Mouse (Mus musculus) limb, embryonic 11.5 days (tissue): ENCODE measurements at regions not wholly inside any gene's neighbourhood (a gene's known extent, or its start where the extent isn't known, plus 50 kb on each side); places are given as distances from the start of the nearest gene placed in this dataset.

Experiments
- ATAC-seq: fragments of 200-750 bp; cut with Nextera tagmentation; 2 replicates; pipeline ENCODE4 v1.8.0; 2017; ENCODE audit warnings: low read depth; ENCODE audit not compliant: insufficient number of reproducible peaks, low FRiP score, low TSS enrichment
- DNase-seq: peaks from one replicate; pipeline ENCODE4 v3.0.0-alpha.2; 2015; ENCODE audit warnings: low spot score
- H3K27ac ChIP-seq: fragments of 300-500 bp; sonication (generic); replicated peaks from 2 replicates; pipeline ENCODE4 v1.5.1; 2014; ENCODE audit warnings: low read depth, mild to moderate bottlenecking, low read length
- H3K27me3 ChIP-seq: fragments of 300-500 bp; sonication (generic); 2 replicates; pipeline ENCODE4 v1.6.1; 2014; ENCODE audit warnings: mild to moderate bottlenecking, low read length, mixed read lengths; ENCODE audit not compliant: control insufficient read depth, insufficient read depth
- H3K36me3 ChIP-seq: fragments of 300-500 bp; sonication (generic); 2 replicates; pipeline ENCODE4 v1.6.1; 2014; ENCODE audit warnings: mild to moderate bottlenecking, low read length, moderate library complexity, mixed read lengths; ENCODE audit not compliant: control insufficient read depth, insufficient read depth
- H3K4me1 ChIP-seq: fragments of 300-500 bp; sonication (generic); 2 replicates; pipeline ENCODE4 v1.6.1; 2014; ENCODE audit warnings: low read length, mixed read lengths; ENCODE audit not compliant: control insufficient read depth, insufficient read depth
- H3K4me2 ChIP-seq: fragments of 300-500 bp; sonication (generic); 2 replicates; pipeline ENCODE4 v1.6.1; 2014; ENCODE audit warnings: low read depth, mild to moderate bottlenecking, moderate library complexity; ENCODE audit not compliant: severe bottlenecking
- H3K4me3 ChIP-seq: fragments of 300-500 bp; sonication (generic); 2 replicates; pipeline ENCODE4 v1.5.1; 2014; ENCODE audit warnings: low read depth, low read length
- H3K9ac ChIP-seq: fragments of 300-500 bp; sonication (generic); 2 replicates; pipeline ENCODE4 v1.6.1; 2014; ENCODE audit warnings: mild to moderate bottlenecking, low read length
- H3K9me3 ChIP-seq: fragments of 300-500 bp; sonication (generic); 2 replicates; pipeline ENCODE4 v1.6.1; 2016; ENCODE audit warnings: low read length; ENCODE audit not compliant: control insufficient read depth
- WGBS: fragments of 180-500 bp; shearing (Covaris S2); extraction: QIAGEN DNeasy Blood & Tissue Kit; methylation state at CpG from one replicate; pipeline ENCODE4 v1.1.7; 2014; 5-methylcytosine and 5-hydroxymethylcytosine counted together

DNA sequence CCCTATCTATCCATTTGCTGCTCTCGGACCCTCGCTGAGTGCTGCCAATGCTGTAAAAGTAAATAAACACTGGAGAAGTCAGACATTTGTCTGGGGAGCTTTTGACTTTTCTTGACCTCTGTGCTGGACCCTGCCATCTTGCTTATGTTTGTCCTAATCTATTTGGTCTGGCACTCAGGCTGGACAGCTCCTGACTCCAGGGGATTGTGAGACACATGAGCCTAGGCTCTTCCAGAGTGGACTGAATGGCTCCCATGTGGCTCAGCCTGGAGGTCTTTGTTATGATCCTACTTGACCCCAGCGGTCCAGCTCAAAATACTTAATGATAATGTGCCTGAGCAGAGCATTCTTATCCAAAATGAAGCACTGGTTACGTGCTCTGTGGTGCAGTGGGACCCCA is 426.8 kb downstream of the Tns3 start:
- 51% methylated on average over 4 of the region's 4 CpGs for WGBS
- H3K27ac ChIP-seq = no peak overlapping the region
- no peak overlapping the region for H3K9ac ChIP-seq
- H3K4me3 ChIP-seq = no peak overlapping the region
- H3K36me3 ChIP-seq = no peaks in the 10 kb centered on the region
- H3K27me3 ChIP-seq = no peaks in the 10 kb centered on the region
- no peaks in the 10 kb centered on the region for H3K4me1 ChIP-seq
- ATAC-seq = no peak
- no peak overlapping the region for H3K4me2 ChIP-seq
- DNase-seq = no peak
- H3K9me3 ChIP-seq = no peaks in the 10 kb centered on the region

DNA sequence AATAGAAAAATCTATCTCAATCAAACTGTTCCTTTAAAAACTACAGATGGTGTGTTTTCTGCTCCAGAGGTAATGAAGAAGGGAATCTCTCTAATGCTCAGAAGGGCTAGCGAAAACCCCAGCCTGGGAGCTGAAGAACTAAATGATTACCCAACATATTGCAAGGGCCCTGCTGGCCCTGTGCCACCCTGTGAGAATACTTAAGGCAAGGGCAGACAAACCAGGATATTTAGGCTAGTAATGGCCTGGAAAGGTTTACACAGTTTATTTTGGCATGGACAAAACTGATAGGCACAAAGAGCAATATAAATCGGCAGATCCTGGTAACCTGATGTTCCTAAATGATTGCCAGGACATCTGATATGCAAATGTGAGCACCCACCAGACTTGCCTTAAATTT is 428.3 kb downstream of the Tns3 start:
- ATAC-seq (no peak), DNase-seq (no peak)
- H3K9me3 ChIP-seq = no peaks in the 10 kb centered on the region
- H3K9ac ChIP-seq = no peak overlapping the region
- H3K27ac ChIP-seq = no peak overlapping the region
- H3K4me1 ChIP-seq = no peaks in the 10 kb centered on the region
- WGBS = 87% methylated on average over 2 of the region's 2 CpGs
- no peak overlapping the region for H3K4me3 ChIP-seq
- no peaks in the 10 kb centered on the region for H3K36me3 ChIP-seq
- H3K27me3 ChIP-seq = no peaks in the 10 kb centered on the region
- H3K4me2 ChIP-seq = no peak overlapping the region

DNA sequence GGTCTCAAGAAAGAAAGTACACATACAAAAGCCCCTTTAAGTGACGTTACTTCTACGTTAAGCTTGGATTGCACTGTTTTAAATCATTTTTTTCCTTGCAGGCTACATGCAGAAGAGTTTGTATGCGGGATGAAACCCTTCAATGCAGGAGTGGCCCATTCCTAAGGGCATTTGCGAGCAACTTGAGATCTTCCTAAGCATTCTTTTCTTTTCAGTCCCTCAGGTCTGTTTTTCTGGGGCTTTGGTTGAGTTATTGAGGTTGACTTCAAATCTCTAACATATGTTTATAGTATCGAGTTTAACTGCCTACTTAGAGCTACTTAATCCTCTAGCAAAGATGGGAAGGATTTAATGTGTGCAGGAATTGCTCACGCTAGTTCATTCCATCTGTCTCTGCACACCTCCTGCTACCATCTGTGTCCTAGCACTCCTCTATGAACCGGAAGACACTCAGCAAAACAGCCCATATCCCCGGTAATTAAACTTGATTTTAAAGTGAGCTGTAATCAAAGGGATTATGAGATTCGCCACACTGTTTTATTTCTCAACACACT is 431.6 kb downstream of the Tns3 start:
- DNase-seq (no peak), ATAC-seq (no peak)
- WGBS = 47% methylated on average over 9 of the region's 9 CpGs

DNA sequence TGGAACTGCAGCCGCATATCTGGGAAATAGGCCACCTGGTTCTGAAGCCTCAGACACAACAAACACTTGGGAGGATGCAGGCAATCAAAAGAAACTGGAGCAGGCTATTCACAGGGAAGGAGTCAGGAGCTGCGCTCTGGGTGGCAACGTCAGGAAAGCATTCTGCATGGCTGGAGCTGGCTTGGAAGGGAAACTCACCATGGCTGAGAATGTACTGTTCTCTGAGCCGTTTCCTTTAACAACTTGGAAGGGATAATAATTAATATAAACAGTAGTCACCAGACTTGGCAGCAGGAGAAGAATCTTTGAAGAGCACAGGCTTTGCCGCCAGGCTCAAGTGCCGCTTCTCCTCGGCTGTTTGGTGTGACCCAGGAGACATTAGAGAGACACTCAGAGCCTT is 434.5 kb downstream of the Tns3 start:
- ATAC-seq = no peak
- Histone ChIP-seq H3K4me1 (no peaks in the 10 kb centered on the region), H3K9ac (no peak overlapping the region), H3K9me3 (no peaks in the 10 kb centered on the region; the same call in 1 of the 2 replicates), H3K27me3 (no peaks in the 10 kb centered on the region), H3K27ac (no peak overlapping the region), H3K4me2 (no peak overlapping the region), H3K4me3 (no peak overlapping the region), H3K36me3 (no peaks in the 10 kb centered on the region)
- DNase-seq = no peak
- 67% methylated on average over 7 of the region's 7 CpGs for WGBS

More for the DNA sequence above, 431.6 kb downstream of the Tns3 start:
- no peak overlapping the region for H3K27ac ChIP-seq
- no peaks in the 10 kb centered on the region; the same call in 1 of the 2 replicates for H3K9me3 ChIP-seq
- no peak overlapping the region for H3K9ac ChIP-seq
- H3K36me3 ChIP-seq = no peaks in the 10 kb centered on the region
- no peaks in the 10 kb centered on the region for H3K4me1 ChIP-seq
- H3K4me2 ChIP-seq = no peak overlapping the region
- H3K27me3 ChIP-seq = no peaks in the 10 kb centered on the region
- H3K4me3 ChIP-seq = no peak overlapping the region

DNA sequence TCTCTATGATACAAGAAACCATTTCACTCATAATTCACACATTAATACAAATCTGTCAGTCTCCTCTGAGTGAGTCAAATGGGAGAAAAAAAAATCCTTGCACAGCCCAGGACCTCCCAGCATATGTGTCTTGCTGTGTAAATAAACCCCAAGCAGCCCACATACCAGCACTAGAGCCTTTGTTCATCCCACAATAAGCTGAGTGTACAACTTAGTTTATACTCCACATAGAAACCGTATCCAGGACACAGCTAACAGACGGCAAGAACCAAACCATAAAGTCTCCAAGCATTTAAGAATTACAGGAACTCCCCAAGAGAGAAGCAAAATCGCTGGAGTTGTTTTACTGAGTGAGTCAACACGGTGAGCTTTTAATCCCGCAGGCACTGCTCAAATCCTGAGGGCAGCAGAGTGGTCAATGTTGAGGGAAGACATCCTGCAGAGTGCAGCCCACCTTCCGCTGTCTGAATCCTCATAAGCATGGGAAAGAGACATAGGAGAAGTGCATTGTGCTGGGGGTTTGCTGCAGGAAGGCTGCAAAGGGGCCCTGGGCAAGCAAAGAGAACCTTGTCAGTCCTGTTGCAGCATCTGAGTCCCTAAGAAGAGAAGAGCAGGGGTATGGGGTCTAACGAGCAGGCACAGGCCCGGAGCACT is 436.4 kb downstream of the Tns3 start:
- H3K9me3 ChIP-seq = no peaks in the 10 kb centered on the region; the same call in 1 of the 2 replicates
- DNase-seq = no peak
- no peak overlapping the region for H3K4me2 ChIP-seq
- H3K4me3 ChIP-seq = no peak overlapping the region
- H3K27me3 ChIP-seq = no peaks in the 10 kb centered on the region
- 51% methylated on average over 8 of the region's 8 CpGs for WGBS
- no peak; the same call in 1 of the 2 replicates for ATAC-seq
- no peak overlapping the region for H3K27ac ChIP-seq
- no peak overlapping the region for H3K9ac ChIP-seq
- H3K4me1 ChIP-seq = no peaks in the 10 kb centered on the region
- H3K36me3 ChIP-seq = no peaks in the 10 kb centered on the region

DNA sequence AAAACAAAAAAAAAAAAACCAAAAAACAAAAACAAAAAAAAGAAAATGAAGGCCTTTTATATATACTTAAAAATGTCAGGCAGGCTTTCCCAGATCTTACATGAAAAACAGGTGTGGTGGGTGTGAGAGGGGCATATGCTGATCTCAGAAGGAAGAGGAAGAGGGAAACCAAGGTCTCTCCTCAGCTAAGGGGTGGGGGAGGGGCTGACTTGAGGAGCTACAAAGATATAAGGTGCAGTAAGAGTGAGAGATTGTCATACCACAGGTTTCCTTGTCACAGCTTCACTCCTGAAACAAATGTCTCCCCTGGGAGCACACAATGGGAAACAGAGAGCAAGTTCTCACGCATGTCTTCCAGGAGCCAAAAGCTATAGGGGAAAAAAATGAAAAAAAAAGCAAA is 440.0 kb downstream of the Tns3 start:
- Histone ChIP-seq H3K4me2 (no peak overlapping the region), H3K4me3 (no peak overlapping the region), H3K36me3 (no peaks in the 10 kb centered on the region), H3K4me1 (no peaks in the 10 kb centered on the region), H3K9me3 (no peaks in the 10 kb centered on the region; the same call in 1 of the 2 replicates), H3K27me3 (no peaks in the 10 kb centered on the region), H3K27ac (no peak overlapping the region), H3K9ac (no peak overlapping the region)
- WGBS = 88% methylated on average over 1 of the region's 1 CpGs
- DNase-seq (no peak), ATAC-seq (no peak)

DNA sequence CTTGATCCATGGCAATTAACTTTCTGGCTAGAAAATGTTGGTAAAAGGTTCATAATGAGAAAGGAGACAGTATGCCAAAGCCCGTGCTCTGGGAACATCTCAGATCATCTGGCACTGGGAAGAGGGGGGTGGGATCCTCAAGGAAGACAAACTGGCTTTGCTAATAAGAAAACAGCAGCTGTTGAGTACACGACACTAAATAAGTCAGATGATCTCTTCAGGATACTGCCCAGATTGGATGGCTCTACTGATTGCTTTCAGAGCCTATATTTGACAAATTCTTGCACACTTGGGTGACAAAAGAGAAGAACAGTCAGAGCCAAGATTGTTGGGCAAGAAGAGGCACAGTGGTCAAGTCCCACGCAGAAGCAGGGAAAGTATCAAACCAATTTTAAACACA is 443.7 kb downstream of the Tns3 start:
- DNase-seq (no peak), ATAC-seq (no peak)
- no peak overlapping the region for H3K27ac ChIP-seq
- no peak overlapping the region for H3K9ac ChIP-seq
- H3K4me3 ChIP-seq = no peak overlapping the region
- H3K9me3 ChIP-seq = no peaks in the 10 kb centered on the region
- 60% methylated on average over 3 of the region's 3 CpGs for WGBS
- H3K36me3 ChIP-seq = no peaks in the 10 kb centered on the region
- no peaks in the 10 kb centered on the region for H3K27me3 ChIP-seq
- no peak overlapping the region for H3K4me2 ChIP-seq
- H3K4me1 ChIP-seq = no peaks in the 10 kb centered on the region

DNA sequence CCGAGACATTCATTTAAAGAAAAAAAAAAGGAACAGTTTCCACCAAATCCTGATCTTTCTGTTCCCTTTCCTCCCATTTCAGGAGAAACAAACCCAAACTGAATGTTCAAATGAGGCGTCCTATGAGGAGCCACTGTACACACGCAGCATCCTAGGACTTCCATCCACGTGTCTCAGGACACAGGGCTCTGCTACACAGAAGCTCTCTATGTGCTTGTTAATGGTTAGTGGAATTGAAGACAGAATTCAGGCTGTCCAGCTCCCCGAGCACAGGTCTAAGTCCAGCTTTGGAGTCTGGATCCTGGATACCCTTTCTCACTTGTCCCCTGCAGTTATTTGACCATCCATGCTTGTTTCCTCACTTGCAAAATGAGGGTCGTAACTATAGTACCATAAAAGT is 444.4 kb downstream of the Tns3 start:
- DNase-seq (peak; percentile 29), ATAC-seq (no peak)
- Histone ChIP-seq H3K27ac (no peak overlapping the region), H3K9ac (no peak overlapping the region), H3K9me3 (no peaks in the 10 kb centered on the region), H3K4me2 (no peak overlapping the region), H3K4me3 (no peak overlapping the region), H3K27me3 (no peaks in the 10 kb centered on the region), H3K4me1 (no peaks in the 10 kb centered on the region), H3K36me3 (no peaks in the 10 kb centered on the region)
- WGBS = 40% methylated on average over 6 of the region's 6 CpGs

DNA sequence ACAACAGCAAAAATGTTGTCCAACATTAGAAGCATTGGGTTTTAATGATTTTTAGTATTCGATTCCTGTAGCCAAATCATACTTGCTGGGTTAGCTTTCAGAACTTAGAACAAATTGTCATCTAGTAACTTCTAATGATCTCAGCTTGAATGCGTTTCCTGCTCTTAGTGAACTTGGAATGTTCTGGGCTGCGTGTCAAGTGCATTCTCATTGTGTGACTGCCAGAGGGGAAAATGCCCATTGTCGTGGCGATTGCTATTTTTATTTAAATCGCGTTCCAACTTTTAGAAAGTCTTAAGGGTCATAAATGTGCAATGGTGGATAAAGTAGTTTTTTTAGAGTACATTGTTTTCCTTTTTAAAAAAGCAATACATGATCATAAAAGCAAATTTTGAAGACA is 448.7 kb downstream of the Tns3 start:
- Histone ChIP-seq H3K9me3 (no peaks in the 10 kb centered on the region), H3K4me3 (no peak overlapping the region), H3K27ac (no peak overlapping the region), H3K36me3 (no peaks in the 10 kb centered on the region), H3K4me2 (no peak overlapping the region), H3K9ac (no peak overlapping the region), H3K27me3 (no peaks in the 10 kb centered on the region), H3K4me1 (no peaks in the 10 kb centered on the region)
- ATAC-seq (no peak), DNase-seq (no peak)
- 86% methylated on average over 7 of the region's 7 CpGs for WGBS
